Comparison of ENCODE assay signal across 31 mouse cellular contexts in the genomic region with DNA sequence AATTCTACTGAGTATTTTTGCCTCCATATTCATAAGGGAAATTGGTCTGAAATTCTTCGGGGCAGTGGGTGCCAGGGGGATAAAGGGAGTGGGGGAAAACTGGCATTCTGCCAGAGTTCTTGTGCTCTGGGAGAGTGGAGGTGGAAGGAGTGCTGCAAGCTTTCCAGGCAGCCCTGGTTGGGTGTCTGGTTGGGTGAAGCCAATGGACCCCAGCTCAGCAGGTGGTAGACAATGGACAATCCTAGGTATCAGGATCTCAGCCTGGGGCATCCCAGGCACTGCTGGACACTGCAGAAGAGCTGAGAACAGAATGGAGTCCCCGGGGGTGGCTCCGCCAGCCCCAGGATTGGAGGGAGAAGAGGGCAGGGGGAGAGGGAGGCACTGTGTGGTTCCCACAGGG. TPM values are rescaled to one million over a fixed set of nuclear protein-coding genes. Genes with fewer than 3 reads are reported as not detected.
DNase-seq lines count a peak whose midpoint lies in the region; ATAC-seq and TF ChIP-seq lines count a peak whose summit lies in the region.
"Had no signal": no experiment of that assay in that cellular context is flagged by ENCODE, and none has a peak within 500 bp of the region (broad histone marks: within the 10 kb centered on the region; RNA-seq: fewer than 3 reads in every experiment).

No protein-coding gene starts in this region.

- no peak overlapping the region for H3K9ac ChIP-seq in forebrain, embryonic 11.5 days (ENCODE audit: low read length)
- H3K9ac ChIP-seq in forebrain, postnatal 0 days: no peak overlapping the region
- no peak overlapping the region for H3K9ac ChIP-seq in hindbrain, embryonic 11.5 days (ENCODE audit: low read depth, low read length)
- H3K9ac ChIP-seq in lung, embryonic 15.5 days: no peak overlapping the region
- H3K9ac ChIP-seq in lung, postnatal 0 days (replicated peaks; ENCODE audit: low read depth): no peak overlapping the region
- H3K9ac ChIP-seq in stomach, embryonic 14.5 days (replicated peaks; ENCODE audit: low read depth, low read length): no peak overlapping the region
- H3K9ac ChIP-seq in stomach, postnatal 0 days (ENCODE audit: low read length): no peak overlapping the region
- H3K9ac ChIP-seq: embryonic facial prominence, embryonic 12.5 days; forebrain, embryonic 15.5 days; heart, embryonic 15.5 days; hindbrain, embryonic 13.5 days had no signal

- H3K4me2 ChIP-seq in forebrain, embryonic 11.5 days (ENCODE audit: low read depth, low read length, severe bottlenecking): no peak overlapping the region
- H3K4me2 ChIP-seq in forebrain, postnatal 0 days (ENCODE audit: low read depth): no peak overlapping the region
- no peak overlapping the region for H3K4me2 ChIP-seq in hindbrain, embryonic 11.5 days (replicated peaks; ENCODE audit: low read depth, low read length)
- H3K4me2 ChIP-seq in lung, embryonic 15.5 days: no peak overlapping the region
- no peak overlapping the region for H3K4me2 ChIP-seq in lung, postnatal 0 days (replicated peaks; ENCODE audit: low read depth, low read length)
- no peak overlapping the region for H3K4me2 ChIP-seq in stomach, embryonic 14.5 days (replicated peaks; ENCODE audit: low read depth, low read length)
- H3K4me2 ChIP-seq in stomach, postnatal 0 days (replicated peaks; ENCODE audit: low read depth): no peak overlapping the region
- H3K4me2 ChIP-seq: embryonic facial prominence, embryonic 12.5 days; forebrain, embryonic 15.5 days; heart, embryonic 11.5 days; heart, embryonic 15.5 days; hindbrain, embryonic 13.5 days had no signal

- no peak overlapping the region for H3K4me3 ChIP-seq in forebrain, embryonic 11.5 days (ENCODE audit: low read depth, low read length)
- no peak overlapping the region for H3K4me3 ChIP-seq in forebrain, postnatal 0 days (ENCODE audit: low read depth, low read length)
- H3K4me3 ChIP-seq in hindbrain, embryonic 10.5 days: no peak overlapping the region
- H3K4me3 ChIP-seq in hindbrain, embryonic 11.5 days (ENCODE audit: low read depth, low read length): no peak overlapping the region
- H3K4me3 ChIP-seq in lung, embryonic 15.5 days: no peak overlapping the region
- H3K4me3 ChIP-seq in lung, postnatal 0 days (ENCODE audit: low read depth, low read length): no peak overlapping the region
- H3K4me3 ChIP-seq in stomach, embryonic 14.5 days (ENCODE audit: low read depth, low read length): no peak overlapping the region
- H3K4me3 ChIP-seq in stomach, postnatal 0 days (ENCODE audit: low read depth, low read length): no peak overlapping the region
- H3K4me3 ChIP-seq: embryonic facial prominence, embryonic 12.5 days; erythroblast, embryonic 14.5 days; forebrain, embryonic 15.5 days; heart, embryonic 15.5 days; hindbrain, embryonic 13.5 days had no signal

- no peak for TF ChIP-seq EP300 in lung, postnatal 0 days (IDR thresholded peaks at IDR 0.05)
- TF ChIP-seq EP300 in stomach, postnatal 0 days (optimal IDR thresholded peaks at IDR 0.05): no peak

- no peaks in the 10 kb centered on the region for H3K36me3 ChIP-seq in forebrain, embryonic 11.5 days (ENCODE audit: control insufficient read depth, insufficient read depth, low read length)
- no peaks in the 10 kb centered on the region for H3K36me3 ChIP-seq in forebrain, postnatal 0 days (ENCODE audit: insufficient read depth)
- peaks cover 34% of the 10 kb centered on the region for H3K36me3 ChIP-seq in hindbrain, embryonic 10.5 days
- no peaks in the 10 kb centered on the region for H3K36me3 ChIP-seq in hindbrain, embryonic 11.5 days (ENCODE audit: control insufficient read depth, insufficient read depth, low read length)
- H3K36me3 ChIP-seq in lung, embryonic 15.5 days: no peaks in the 10 kb centered on the region
- H3K36me3 ChIP-seq in lung, postnatal 0 days (ENCODE audit: insufficient read depth, low read length): no peaks in the 10 kb centered on the region
- H3K36me3 ChIP-seq in stomach, embryonic 14.5 days (ENCODE audit: control insufficient read depth, insufficient read depth, low read length): no peaks in the 10 kb centered on the region
- no peaks in the 10 kb centered on the region for H3K36me3 ChIP-seq in stomach, postnatal 0 days (ENCODE audit: control insufficient read depth, insufficient read depth, low read length)
- H3K36me3 ChIP-seq: embryonic facial prominence, embryonic 12.5 days; G1E; heart, embryonic 15.5 days had no signal

- DNase-seq in forebrain, embryonic 11.5 days (ENCODE audit: low spot score): no peak
- DNase-seq in forebrain, postnatal 0 days: no peak
- no peak for DNase-seq in hindbrain, embryonic 10.5 days (ENCODE audit: low spot score)
- DNase-seq in hindbrain, embryonic 11.5 days (ENCODE audit: low spot score): no peak
- DNase-seq in lung, postnatal 0 days (ENCODE audit: low spot score): no peak
- no peak for DNase-seq in stomach, postnatal 0 days (ENCODE audit: low spot score)
- DNase-seq: adrenal gland, postnatal 10 days; adrenal gland, postnatal 36 days; B cell, adult 2 months; cerebellum, adult 18-20 months; cerebellum, adult 9-10 months; cerebellum, postnatal 14 days; gastrocnemius, postnatal 10 days; gastrocnemius, postnatal 36 days; heart, postnatal 10 days; heart, postnatal 36 days had no signal

- no peaks in the 10 kb centered on the region for H3K27me3 ChIP-seq in forebrain, embryonic 11.5 days (ENCODE audit: control insufficient read depth, insufficient read depth, low read length)
- no peaks in the 10 kb centered on the region for H3K27me3 ChIP-seq in forebrain, postnatal 0 days (ENCODE audit: insufficient read depth, low read length)
- H3K27me3 ChIP-seq in hindbrain, embryonic 10.5 days (ENCODE audit: insufficient read depth, poor library complexity, severe bottlenecking): no peaks in the 10 kb centered on the region
- no peaks in the 10 kb centered on the region for H3K27me3 ChIP-seq in hindbrain, embryonic 11.5 days (ENCODE audit: control insufficient read depth, insufficient read depth, low read length)
- H3K27me3 ChIP-seq in lung, embryonic 15.5 days: no peaks in the 10 kb centered on the region
- no peaks in the 10 kb centered on the region for H3K27me3 ChIP-seq in lung, postnatal 0 days (replicated peaks; ENCODE audit: insufficient read depth, low read length)
- no peaks in the 10 kb centered on the region for H3K27me3 ChIP-seq in stomach, embryonic 14.5 days (ENCODE audit: control insufficient read depth, insufficient read depth, low read length)
- no peaks in the 10 kb centered on the region for H3K27me3 ChIP-seq in stomach, postnatal 0 days (ENCODE audit: control insufficient read depth, insufficient read depth, low read length)
- H3K27me3 ChIP-seq: CH12.LX; embryonic facial prominence, embryonic 12.5 days; forebrain, embryonic 15.5 days; heart, embryonic 15.5 days; hindbrain, embryonic 13.5 days; Patski had no signal

- no peak for TF ChIP-seq CTCF in forebrain, postnatal 0 days (IDR thresholded peaks at IDR 0.05; ENCODE audit: low read depth)
- no peak for TF ChIP-seq CTCF in lung, postnatal 0 days (IDR thresholded peaks at IDR 0.05)
- no peak for TF ChIP-seq CTCF in stomach, postnatal 0 days (IDR thresholded peaks at IDR 0.05; ENCODE audit: low read depth)

- H3K9me3 ChIP-seq in forebrain, embryonic 11.5 days (ENCODE audit: control insufficient read depth, low read length): no peaks in the 10 kb centered on the region
- peaks cover 4% of the 10 kb centered on the region; the same call in 1 of the 2 replicates for H3K9me3 ChIP-seq in forebrain, postnatal 0 days (ENCODE audit: low read length)
- peaks cover 11% of the 10 kb centered on the region; the same call in 1 of the 2 replicates for H3K9me3 ChIP-seq in hindbrain, embryonic 10.5 days
- no peaks in the 10 kb centered on the region for H3K9me3 ChIP-seq in hindbrain, embryonic 11.5 days (ENCODE audit: control insufficient read depth, low read length)
- no peaks in the 10 kb centered on the region for H3K9me3 ChIP-seq in lung, embryonic 15.5 days
- H3K9me3 ChIP-seq in lung, postnatal 0 days (ENCODE audit: low read length): no peaks in the 10 kb centered on the region
- no peaks in the 10 kb centered on the region for H3K9me3 ChIP-seq in stomach, embryonic 14.5 days (ENCODE audit: control insufficient read depth, low read depth, low read length)
- no peaks in the 10 kb centered on the region for H3K9me3 ChIP-seq in stomach, postnatal 0 days (ENCODE audit: control insufficient read depth, low read length)
- H3K9me3 ChIP-seq: embryonic facial prominence, embryonic 12.5 days; forebrain, embryonic 15.5 days; G1E; heart, embryonic 15.5 days had no signal

- ATAC-seq in forebrain, embryonic 11.5 days (replicated peaks; ENCODE audit: low FRiP score): 0 out of 2 replicates have a peak, but pooled peaks have one; percentile 27
- no peak for ATAC-seq in forebrain, postnatal 0 days
- ATAC-seq in hindbrain, embryonic 11.5 days (ENCODE audit: low FRiP score): no peak
- peak; percentile 46; the same call in 1 of the 2 replicates for ATAC-seq in lung, embryonic 15.5 days (ENCODE audit: borderline replicate concordance, extremely low read depth, low FRiP score, low TSS enrichment)
- no peak for ATAC-seq in lung, postnatal 0 days
- 0 out of 2 replicates have a peak, but pooled peaks have one; percentile 42 for ATAC-seq in stomach, embryonic 14.5 days (ENCODE audit: insufficient number of reproducible peaks, insufficient read depth, low FRiP score, low read depth)
- no peak for ATAC-seq in stomach, postnatal 0 days (ENCODE audit: low FRiP score, low TSS enrichment)
- ATAC-seq: forebrain, embryonic 15.5 days; hindbrain, embryonic 16.5 days; inflammation-experienced regulatory T-cells, adult 6 months; intestine, embryonic 16.5 days; Patski had no signal

- 94% methylated on average over 3 of the region's 3 CpGs for WGBS in forebrain, embryonic 11.5 days
- WGBS in forebrain, postnatal 0 days: 85% methylated on average over 3 of the region's 3 CpGs
- WGBS in hindbrain, embryonic 10.5 days: 90% methylated on average over 3 of the region's 3 CpGs
- WGBS in hindbrain, embryonic 11.5 days: 95% methylated on average over 3 of the region's 3 CpGs
- 83% methylated on average over 3 of the region's 3 CpGs for WGBS in lung, embryonic 15.5 days
- 75% methylated on average over 3 of the region's 3 CpGs for WGBS in lung, postnatal 0 days
- WGBS in stomach, embryonic 14.5 days: 80% methylated on average over 3 of the region's 3 CpGs
- 80% methylated on average over 3 of the region's 3 CpGs for WGBS in stomach, postnatal 0 days

- no peak overlapping the region for H3K27ac ChIP-seq in forebrain, embryonic 11.5 days (ENCODE audit: low read depth, low read length)
- H3K27ac ChIP-seq in forebrain, postnatal 0 days (ENCODE audit: low read depth, low read length): no peak overlapping the region
- peak overlapping the region; percentile 35; the same call in 1 of the 2 replicates for H3K27ac ChIP-seq in hindbrain, embryonic 10.5 days
- no peak overlapping the region for H3K27ac ChIP-seq in hindbrain, embryonic 11.5 days (ENCODE audit: low read depth, low read length)
- H3K27ac ChIP-seq in lung, embryonic 15.5 days: no peak overlapping the region
- H3K27ac ChIP-seq in lung, postnatal 0 days (ENCODE audit: low read length): no peak overlapping the region
- H3K27ac ChIP-seq in stomach, embryonic 14.5 days (ENCODE audit: low read length): no peak overlapping the region
- no peak overlapping the region for H3K27ac ChIP-seq in stomach, postnatal 0 days (replicated peaks)
- H3K27ac ChIP-seq: embryonic facial prominence, embryonic 12.5 days; forebrain, embryonic 15.5 days; heart, embryonic 15.5 days; hindbrain, embryonic 13.5 days had no signal

- no peaks in the 10 kb centered on the region for H3K4me1 ChIP-seq in forebrain, embryonic 11.5 days (replicated peaks; ENCODE audit: control insufficient read depth, insufficient read depth, low read length)
- no peaks in the 10 kb centered on the region for H3K4me1 ChIP-seq in forebrain, postnatal 0 days (ENCODE audit: insufficient read depth)
- H3K4me1 ChIP-seq in hindbrain, embryonic 10.5 days (replicated peaks): no peaks in the 10 kb centered on the region
- no peaks in the 10 kb centered on the region for H3K4me1 ChIP-seq in hindbrain, embryonic 11.5 days (replicated peaks; ENCODE audit: control insufficient read depth, insufficient read depth, low read length)
- no peaks in the 10 kb centered on the region for H3K4me1 ChIP-seq in lung, embryonic 15.5 days
- H3K4me1 ChIP-seq in lung, postnatal 0 days (ENCODE audit: insufficient read depth, low read depth, low read length): no peaks in the 10 kb centered on the region
- H3K4me1 ChIP-seq in stomach, embryonic 14.5 days (ENCODE audit: control insufficient read depth, insufficient read depth, low read length): no peaks in the 10 kb centered on the region
- H3K4me1 ChIP-seq in stomach, postnatal 0 days (replicated peaks; ENCODE audit: control insufficient read depth, insufficient read depth): no peaks in the 10 kb centered on the region
- H3K4me1 ChIP-seq: embryonic facial prominence, embryonic 12.5 days; forebrain, embryonic 15.5 days; heart, embryonic 15.5 days; hindbrain, embryonic 13.5 days had no signal

RNA-seq across cellular contexts. Expression of a gene that starts 22.1 kb away (rescaled TPM):
- polyA plus RNA-seq in forebrain, embryonic 11.5 days (2014; fragmentation: Nextera tagmentation; extraction: Ambion mirVana): 110 and 122 TPM in 2 replicates
- total RNA-seq in forebrain, postnatal 0 days (2014; rRNA removed): 161 and 250 TPM in 2 replicates
- 72.9 and 89.1 TPM in 2 replicates for polyA plus RNA-seq in forebrain, postnatal 0 days (2015; fragmentation: Nextera tagmentation; extraction: Ambion mirVana)
- 69.0 and 74.0 TPM in 2 replicates for polyA plus RNA-seq in hindbrain, embryonic 10.5 days (2016; fragmentation: Nextera tagmentation; extraction: Ambion mirVana)
- polyA plus RNA-seq in hindbrain, embryonic 11.5 days (2014; fragmentation: Nextera tagmentation; extraction: Ambion mirVana): 82.8 and 97.2 TPM in 2 replicates
- polyA plus RNA-seq in lung, embryonic 15.5 days (2015; fragmentation: Nextera tagmentation; extraction: Ambion mirVana): 4.9 and 5.7 TPM in 2 replicates
- 3.6 and 4.0 TPM in 2 replicates for polyA plus RNA-seq in lung, postnatal 0 days (2015; fragmentation: Nextera tagmentation; extraction: Ambion mirVana)
- 30.1 and 31.4 TPM in 2 replicates for polyA plus RNA-seq in stomach, embryonic 14.5 days (2014; fragmentation: Nextera tagmentation; extraction: Ambion mirVana)
- 5.8 and 6.3 TPM in 2 replicates for polyA plus RNA-seq in stomach, postnatal 0 days (2015; fragmentation: Nextera tagmentation; extraction: Ambion mirVana)
- total RNA-seq: CH12.LX; granulocyte monocyte progenitor cell, adult 5-6 weeks had no signal
- polyA plus RNA-seq: erythroblast, embryonic 14.5 days; inflammation-experienced regulatory T-cells, adult 6 months had no signal

Comparison
In these comparisons a context has a peak if more than half of its experiments do, and no peak if none do; other contexts are left out.
1. ATAC-seq: peak in forebrain, embryonic 11.5 days (single experiment), lung, embryonic 15.5 days (single experiment) and stomach, embryonic 14.5 days (single experiment); none in forebrain, postnatal 0 days (single experiment), hindbrain, embryonic 11.5 days (single experiment), lung, postnatal 0 days (single experiment) and stomach, postnatal 0 days (single experiment).